Mouse (Mus musculus): ENCODE measurements at regions not wholly inside any gene's neighbourhood (a gene's known extent, or its start where the extent isn't known, plus 50 kb on each side); places are given as distances from the start of the nearest gene placed in this dataset.
"Not testable (repeated sequence)": the region's sequence is repeated elsewhere in the genome, so short reads cannot be mapped to it uniquely, and the experiment has no call there.

- DNase-seq: peak in 1 of 2 experiments; percentile 26
Measured at GRCm38 (mm10) chr3:49686182-49686895, 70.8 kb downstream of the Pcdh18 start.

GRCm38 (mm10) chr3:49674921-49675320 lies 82.2 kb downstream of the Pcdh18 start:
- DNase-seq: no peak

- DNase-seq: no peak
Measured at GRCm38 (mm10) chr3:49672685-49673184, 84.4 kb downstream of the Pcdh18 start.

- DNase-seq: no peak
Measured at GRCm38 (mm10) chr3:49667543-49668338, 89.4 kb downstream of the Pcdh18 start.

DNA sequence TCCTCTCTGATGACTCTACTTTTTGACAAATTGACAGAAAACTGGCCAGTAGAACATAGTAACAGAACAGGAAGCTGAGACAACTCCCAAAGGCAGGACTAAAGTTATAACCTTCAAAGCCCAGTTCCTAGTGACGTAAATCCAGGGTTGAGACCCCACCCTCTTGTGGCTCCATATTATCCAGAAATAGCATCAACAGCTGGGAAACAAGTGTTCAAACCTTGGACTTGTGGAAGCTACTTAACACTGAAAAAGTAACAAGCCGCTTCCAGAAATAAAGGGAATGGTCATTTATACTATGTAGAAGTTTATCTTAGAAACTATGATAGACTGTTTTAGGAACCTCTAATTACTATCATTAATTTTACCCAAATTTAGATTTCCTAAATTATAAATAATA lies 90.6 kb downstream of the Pcdh18 start:
- DNase-seq: no peak

GRCm38 (mm10) chr3:49648895-49649175 lies 108.3 kb downstream of the Pcdh18 start:
- DNase-seq: no peak

GRCm38 (mm10) chr3:49648040-49648894 lies 108.9 kb downstream of the Pcdh18 start:
- no peak for DNase-seq

DNA sequence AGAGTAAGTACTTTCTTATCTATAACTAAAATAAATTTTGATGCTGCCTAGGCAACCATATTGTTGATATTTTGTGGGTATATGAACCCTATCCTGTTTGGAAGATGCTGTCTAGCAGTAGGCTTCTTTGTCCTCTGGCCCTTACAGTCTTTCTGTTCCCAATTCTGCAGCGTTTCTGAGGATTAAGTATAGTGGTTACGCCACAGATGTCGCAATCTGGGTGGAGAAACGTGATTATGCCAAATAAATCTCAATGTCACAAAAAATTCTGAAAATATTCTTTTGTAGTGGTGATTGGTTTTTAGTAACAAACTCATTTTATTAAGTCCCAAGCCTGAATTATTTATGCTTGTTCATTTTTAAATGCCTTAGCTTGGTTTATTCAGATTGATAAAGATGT lies 112.1 kb downstream of the Pcdh18 start:
- no peak for DNase-seq

GRCm38 (mm10) chr3:49643871-49644270 lies 113.3 kb downstream of the Pcdh18 start:
- no peak for DNase-seq

- DNase-seq: no peak
Measured at GRCm38 (mm10) chr3:49641966-49642758, 115.0 kb downstream of the Pcdh18 start.

DNA sequence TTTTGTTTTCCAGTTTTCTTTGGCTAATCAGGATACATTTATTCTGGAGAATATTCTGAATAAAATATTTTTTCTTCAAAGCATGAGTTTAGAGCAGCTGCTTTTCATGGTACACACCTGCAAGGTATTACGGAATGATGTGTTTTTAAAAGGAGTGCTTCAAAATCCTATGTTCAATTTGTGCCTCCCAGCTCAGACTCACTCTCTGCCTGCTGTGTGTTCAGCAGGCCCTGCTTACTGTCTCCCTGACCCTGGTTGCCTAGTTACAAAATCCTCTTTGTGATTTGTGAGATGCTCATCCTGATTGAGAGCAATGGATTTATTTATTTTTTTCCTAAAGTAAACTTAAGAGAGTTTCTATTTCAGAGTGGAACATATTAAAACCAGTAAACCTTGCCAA lies 115.7 kb downstream of the Pcdh18 start:
- DNase-seq: no peak

GRCm38 (mm10) chr3:49638601-49639000 lies 118.5 kb downstream of the Pcdh18 start:
- no peak for DNase-seq

- DNase-seq: no peak
Measured at GRCm38 (mm10) chr3:49636676-49637075, 120.4 kb downstream of the Pcdh18 start.

- DNase-seq: no peak
Measured at GRCm38 (mm10) chr3:49592706-49593451, 164.2 kb downstream of the Pcdh18 start.

GRCm38 (mm10) chr3:49590234-49590633 lies 166.9 kb downstream of the Pcdh18 start:
- DNase-seq: no peak

DNA sequence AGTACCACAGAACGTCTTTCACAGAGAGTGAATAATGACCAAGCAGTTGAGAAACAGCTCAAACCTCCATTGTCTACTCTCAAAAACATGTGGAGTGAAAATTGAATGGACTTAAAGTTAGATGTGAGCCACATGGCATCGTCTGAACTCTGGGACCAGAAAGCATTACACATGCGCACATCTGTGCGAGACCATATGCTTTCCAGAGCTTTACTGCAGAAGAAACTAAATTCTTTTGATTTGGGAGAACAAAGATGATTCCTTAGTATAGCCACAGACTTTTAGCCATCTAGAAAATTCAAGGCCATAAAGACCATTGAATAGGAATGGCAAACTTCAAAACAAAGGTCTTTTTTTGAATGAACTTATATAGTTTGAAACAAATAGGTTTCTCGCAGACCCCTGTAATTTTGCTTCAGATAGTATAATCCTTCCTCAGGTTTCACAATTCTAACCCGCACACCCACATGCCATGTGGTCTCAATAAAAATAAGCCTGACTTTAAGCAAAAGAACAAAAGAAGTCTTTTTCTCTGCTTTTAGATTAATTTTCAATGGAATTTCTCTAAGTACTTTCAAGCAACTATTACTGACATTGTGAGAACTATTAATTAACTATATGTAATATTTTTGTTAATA lies 170.5 kb downstream of the Pcdh18 start:
- DNase-seq: no peak

DNA sequence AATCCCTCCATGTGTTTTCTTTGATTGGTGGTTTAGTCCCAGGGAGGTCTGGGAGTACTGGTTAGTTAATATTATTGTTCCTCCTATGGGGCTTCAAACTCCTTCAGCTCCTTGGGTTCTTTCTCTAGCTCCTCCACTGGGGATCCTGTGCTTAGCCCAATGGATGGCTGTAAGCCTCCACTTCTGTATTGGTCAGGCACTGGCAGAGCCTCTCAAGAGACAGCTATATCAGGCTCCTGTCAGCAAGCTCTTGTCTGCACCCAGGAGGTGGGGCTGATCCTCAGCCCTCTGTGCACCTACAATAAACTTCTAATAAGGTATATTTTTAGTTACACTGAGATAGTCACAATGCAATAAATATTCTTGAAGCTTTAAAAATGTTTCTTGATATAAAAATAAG lies 171.2 kb downstream of the Pcdh18 start:
- not testable (repeated sequence) for DNase-seq

- DNase-seq: no peak
Measured at GRCm38 (mm10) chr3:49566769-49567729, 190.1 kb downstream of the Pcdh18 start.

- DNase-seq: no peak
Measured at GRCm38 (mm10) chr3:49527642-49528041, 229.5 kb downstream of the Pcdh18 start.

DNA sequence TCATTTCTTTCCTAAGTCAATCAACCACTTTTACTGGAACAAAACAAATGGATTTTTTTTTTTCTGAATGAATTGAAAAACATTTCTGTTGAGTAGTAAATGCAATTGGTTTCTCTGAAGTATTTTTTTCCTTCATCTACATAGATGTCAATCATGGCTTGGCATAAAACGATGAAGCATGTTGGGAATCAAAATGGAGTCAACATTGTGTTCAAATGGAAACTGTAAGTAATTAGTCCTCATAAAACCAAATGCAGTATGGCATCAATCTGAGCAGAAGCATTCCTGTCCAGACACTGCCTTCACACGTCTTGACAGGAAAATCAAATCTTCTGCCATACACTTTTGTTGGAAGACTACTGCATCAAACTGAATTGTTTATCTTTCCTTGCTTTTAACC lies 237.0 kb downstream of the Pcdh18 start:
- no peak for DNase-seq

Measured in kidney, postnatal 25 days (tissue).